Mouse (Mus musculus): Measurements from ENCODE around the gene Nab2. TPM values are rescaled to one million over a fixed set of nuclear protein-coding genes. Genes with fewer than 3 reads are reported as not detected.
A peak's percentile ranks its signal among the peaks of the same experiment; 100 is the strongest.

Nab2 gene
- polyA plus RNA-seq, 1 experiment from 2014 or later: 1.9 TPM

- Histone ChIP-seq H3K9ac (ENCODE audit: low read length) (peak overlapping the region; percentile 66), H3K27ac (ENCODE audit: low read depth, low read length) (peak overlapping the region; percentile 28; the same call in 1 of the 2 replicates), H3K9me3 (replicated peaks; ENCODE audit: control insufficient read depth, low read length) (no peaks in the 10 kb centered on the region), H3K4me2 (ENCODE audit: low read length) (peak overlapping the region; percentile 80), H3K36me3 (ENCODE audit: control insufficient read depth, insufficient read depth, low read length) (no peaks in the 10 kb centered on the region), H3K4me3 (ENCODE audit: low read depth, low read length) (peak overlapping the region; percentile 75), H3K27me3 (replicated peaks; ENCODE audit: control insufficient read depth, insufficient read depth, low read length) (no peaks in the 10 kb centered on the region), H3K4me1 (ENCODE audit: control insufficient read depth, insufficient read depth, low read length) (peaks cover 7% of the 10 kb centered on the region; the same call in 1 of the 2 replicates)
- ATAC-seq: peak; percentile 98
- WGBS: 1% methylated on average over 71 of the region's 71 CpGs
- peak; percentile 100 for DNase-seq (ENCODE audit: low spot score)
Measured at GRCm38 (mm10) chr10:127676691-127677548, 8.6 kb upstream of the Nab2 start.

- H3K4me2 ChIP-seq (ENCODE audit: low read length): peak overlapping the region; percentile 60
- ATAC-seq: no peak
- DNase-seq (ENCODE audit: low spot score): no peak
- H3K9ac ChIP-seq (ENCODE audit: low read length): peak overlapping the region; percentile 50
- WGBS: 46% methylated on average over 5 of the region's 5 CpGs
- no peak overlapping the region for H3K27ac ChIP-seq (ENCODE audit: low read depth, low read length)
- peaks cover 7% of the 10 kb centered on the region; the same call in 1 of the 2 replicates for H3K4me1 ChIP-seq (ENCODE audit: control insufficient read depth, insufficient read depth, low read length)
- H3K4me3 ChIP-seq (ENCODE audit: low read depth, low read length): peak overlapping the region; percentile 39
- H3K36me3 ChIP-seq (ENCODE audit: control insufficient read depth, insufficient read depth, low read length): no peaks in the 10 kb centered on the region
- H3K27me3 ChIP-seq (replicated peaks; ENCODE audit: control insufficient read depth, insufficient read depth, low read length): no peaks in the 10 kb centered on the region
- no peaks in the 10 kb centered on the region for H3K9me3 ChIP-seq (replicated peaks; ENCODE audit: control insufficient read depth, low read length)
Measured at GRCm38 (mm10) chr10:127675859-127676398, 7.6 kb upstream of the Nab2 start.

GRCm38 (mm10) chr10:127674794-127675522, 6.6 kb upstream of the Nab2 start:
- 87% methylated on average over 8 of the region's 8 CpGs for WGBS
- Histone ChIP-seq H3K9me3 (replicated peaks; ENCODE audit: control insufficient read depth, low read length) (no peaks in the 10 kb centered on the region), H3K4me2 (ENCODE audit: low read length) (no peak overlapping the region), H3K4me3 (ENCODE audit: low read depth, low read length) (no peak overlapping the region), H3K9ac (ENCODE audit: low read length) (no peak overlapping the region), H3K4me1 (ENCODE audit: control insufficient read depth, insufficient read depth, low read length) (peaks cover 7% of the 10 kb centered on the region; the same call in 1 of the 2 replicates), H3K27ac (ENCODE audit: low read depth, low read length) (no peak overlapping the region), H3K27me3 (replicated peaks; ENCODE audit: control insufficient read depth, insufficient read depth, low read length) (no peaks in the 10 kb centered on the region), H3K36me3 (ENCODE audit: control insufficient read depth, insufficient read depth, low read length) (no peaks in the 10 kb centered on the region)
- ATAC-seq (no peak), DNase-seq (ENCODE audit: low spot score) (peak; percentile 91)

- 89% methylated on average over 6 of the region's 6 CpGs for WGBS
Measured at GRCm38 (mm10) chr10:127674046-127674655, 5.8 kb upstream of the Nab2 start.

DNA sequence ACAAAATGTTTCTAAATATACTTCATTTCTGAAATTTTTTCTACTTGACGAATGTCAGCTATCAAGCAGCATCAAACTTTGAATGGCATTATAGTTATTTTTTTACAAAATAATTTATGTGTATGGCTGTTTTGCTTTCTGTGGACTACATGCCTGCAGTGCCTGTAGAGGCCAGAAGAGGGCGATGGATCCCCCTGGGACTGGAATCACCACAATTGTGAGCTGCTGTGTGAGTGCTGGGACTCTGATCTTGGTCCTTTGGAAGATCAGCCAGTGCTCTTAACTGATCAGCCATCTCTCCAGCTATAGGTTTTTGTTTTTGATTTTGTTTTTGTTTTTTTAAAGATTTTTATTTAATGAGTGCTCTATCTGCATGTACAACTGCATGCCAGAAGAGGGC, 2.9 kb upstream of the Nab2 start:
- H3K9ac ChIP-seq (ENCODE audit: low read length): no peak overlapping the region
- no peak for DNase-seq (ENCODE audit: low spot score)

More at GRCm38 (mm10) chr10:127674046-127674655, 5.8 kb upstream of the Nab2 start:
- no peak for DNase-seq (ENCODE audit: low spot score)
- Histone ChIP-seq H3K4me3 (ENCODE audit: low read depth, low read length) (no peak overlapping the region), H3K27ac (ENCODE audit: low read depth, low read length) (no peak overlapping the region), H3K4me2 (ENCODE audit: low read length) (no peak overlapping the region), H3K36me3 (ENCODE audit: control insufficient read depth, insufficient read depth, low read length) (no peaks in the 10 kb centered on the region), H3K4me1 (ENCODE audit: control insufficient read depth, insufficient read depth, low read length) (peaks cover 7% of the 10 kb centered on the region; the same call in 1 of the 2 replicates), H3K9me3 (replicated peaks; ENCODE audit: control insufficient read depth, low read length) (no peaks in the 10 kb centered on the region), H3K9ac (ENCODE audit: low read length) (no peak overlapping the region), H3K27me3 (replicated peaks; ENCODE audit: control insufficient read depth, insufficient read depth, low read length) (no peaks in the 10 kb centered on the region)
- ATAC-seq: no peak

DNA sequence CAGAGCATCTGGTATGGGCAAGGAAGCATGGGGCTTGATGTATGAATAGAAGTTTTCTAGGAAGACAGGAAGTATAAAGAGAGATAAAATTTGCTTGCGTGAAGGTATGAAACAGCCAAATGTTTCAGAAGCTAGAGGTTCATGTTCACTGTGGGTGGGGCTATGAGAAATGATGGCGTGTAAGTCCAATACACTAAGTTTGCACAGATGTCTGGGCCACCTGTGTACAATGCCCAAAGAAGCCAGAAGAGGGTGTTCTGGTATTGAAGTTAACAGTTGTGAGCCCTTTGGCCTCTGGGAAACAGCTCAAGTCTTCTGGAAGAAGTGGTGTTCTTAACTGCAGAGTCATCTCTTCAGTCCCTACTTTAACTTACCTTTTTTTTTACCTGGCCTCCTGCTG, 1.8 kb upstream of the Nab2 start:
- DNase-seq (ENCODE audit: low spot score): no peak
- Histone ChIP-seq H3K4me3 (ENCODE audit: low read depth, low read length) (no peak overlapping the region), H3K27ac (ENCODE audit: low read depth, low read length) (no peak overlapping the region), H3K27me3 (replicated peaks; ENCODE audit: control insufficient read depth, insufficient read depth, low read length) (peaks cover 28% of the 10 kb centered on the region), H3K36me3 (ENCODE audit: control insufficient read depth, insufficient read depth, low read length) (no peaks in the 10 kb centered on the region), H3K4me1 (ENCODE audit: control insufficient read depth, insufficient read depth, low read length) (peaks cover 18% of the 10 kb centered on the region), H3K9ac (ENCODE audit: low read length) (no peak overlapping the region), H3K9me3 (replicated peaks; ENCODE audit: control insufficient read depth, low read length) (no peaks in the 10 kb centered on the region), H3K4me2 (ENCODE audit: low read length) (no peak overlapping the region)
- no peak for ATAC-seq
- WGBS: 91% methylated on average over 2 of the region's 2 CpGs

More for the DNA sequence above, 2.9 kb upstream of the Nab2 start:
- WGBS: 28% methylated on average over 2 of the region's 2 CpGs
- no peaks in the 10 kb centered on the region for H3K36me3 ChIP-seq (ENCODE audit: control insufficient read depth, insufficient read depth, low read length)
- no peak overlapping the region for H3K27ac ChIP-seq (ENCODE audit: low read depth, low read length)
- H3K4me1 ChIP-seq (ENCODE audit: control insufficient read depth, insufficient read depth, low read length): peaks cover 16% of the 10 kb centered on the region
- no peak overlapping the region for H3K4me3 ChIP-seq (ENCODE audit: low read depth, low read length)
- no peak for ATAC-seq
- no peak overlapping the region for H3K4me2 ChIP-seq (ENCODE audit: low read length)
- H3K9me3 ChIP-seq (replicated peaks; ENCODE audit: control insufficient read depth, low read length): no peaks in the 10 kb centered on the region
- peaks cover 17% of the 10 kb centered on the region for H3K27me3 ChIP-seq (replicated peaks; ENCODE audit: control insufficient read depth, insufficient read depth, low read length)

GRCm38 (mm10) chr10:127669170-127669569, 802 bp upstream of the Nab2 start:
- DNase-seq (ENCODE audit: low spot score) (peak; percentile 49), ATAC-seq (no peak)
- Histone ChIP-seq H3K9me3 (replicated peaks; ENCODE audit: control insufficient read depth, low read length) (no peaks in the 10 kb centered on the region), H3K27ac (ENCODE audit: low read depth, low read length) (no peak overlapping the region), H3K9ac (ENCODE audit: low read length) (peak overlapping the region; percentile 8; the same call in 1 of the 2 replicates), H3K36me3 (ENCODE audit: control insufficient read depth, insufficient read depth, low read length) (no peaks in the 10 kb centered on the region), H3K4me2 (ENCODE audit: low read length) (peak overlapping the region; percentile 93; the same call in 1 of the 2 replicates), H3K4me3 (ENCODE audit: low read depth, low read length) (no peak overlapping the region; the same call in 1 of the 2 replicates), H3K4me1 (ENCODE audit: control insufficient read depth, insufficient read depth, low read length) (peaks cover 18% of the 10 kb centered on the region), H3K27me3 (replicated peaks; ENCODE audit: control insufficient read depth, insufficient read depth, low read length) (peaks cover 38% of the 10 kb centered on the region)
- WGBS: 28% methylated on average over 7 of the region's 7 CpGs

DNA sequence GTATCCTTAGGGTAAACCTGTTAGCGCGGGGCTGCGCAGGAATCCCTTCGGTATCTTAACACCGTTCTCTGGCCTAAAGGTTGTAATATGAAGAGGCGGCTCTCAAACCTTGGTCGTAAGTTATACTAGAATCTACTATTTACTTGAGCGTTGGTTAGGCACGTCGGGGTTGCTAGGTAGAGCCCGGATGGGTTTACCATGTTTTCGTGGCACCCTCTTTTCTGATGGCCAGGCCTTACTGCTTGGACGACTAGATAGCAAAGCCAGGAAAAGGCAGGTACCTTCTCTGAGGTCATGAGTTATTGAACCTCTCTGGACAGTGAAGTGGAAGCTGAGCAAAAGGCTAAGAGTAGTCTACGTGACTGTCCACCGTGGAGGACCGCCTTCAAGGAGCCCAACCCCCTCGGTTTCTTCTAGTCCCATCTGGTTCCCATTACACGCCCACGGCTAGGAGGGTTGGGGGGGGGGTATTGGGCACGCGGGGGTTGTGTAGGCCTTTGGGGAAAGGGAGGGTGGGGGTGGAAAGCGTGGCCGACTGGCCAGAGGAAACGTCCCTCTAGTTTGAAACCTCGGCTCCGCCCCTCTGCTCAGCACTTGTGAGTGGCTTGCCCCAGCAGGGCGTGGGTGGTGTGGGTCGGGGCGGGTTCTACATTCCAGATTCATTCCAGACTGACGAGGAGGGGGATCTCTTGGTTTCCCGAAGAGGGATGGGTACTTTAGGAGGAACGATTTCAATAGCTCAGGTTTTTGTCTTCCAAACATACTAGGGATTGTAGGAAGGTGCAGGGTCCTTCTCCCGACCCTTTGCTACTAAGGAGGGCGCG, 887 bp downstream of the Nab2 start:
- Histone ChIP-seq H3K27me3 (replicated peaks; ENCODE audit: control insufficient read depth, insufficient read depth, low read length) (peaks cover 55% of the 10 kb centered on the region), H3K36me3 (ENCODE audit: control insufficient read depth, insufficient read depth, low read length) (no peaks in the 10 kb centered on the region), H3K9ac (ENCODE audit: low read length) (peak overlapping the region; percentile 68), H3K27ac (ENCODE audit: low read depth, low read length) (peak overlapping the region; percentile 5; the same call in 1 of the 2 replicates), H3K4me2 (ENCODE audit: low read length) (peak overlapping the region; percentile 93), H3K9me3 (replicated peaks; ENCODE audit: control insufficient read depth, low read length) (no peaks in the 10 kb centered on the region), H3K4me3 (ENCODE audit: low read depth, low read length) (peak overlapping the region; percentile 50), H3K4me1 (ENCODE audit: control insufficient read depth, insufficient read depth, low read length) (peaks cover 18% of the 10 kb centered on the region)
- ATAC-seq: peak; percentile 12; the same call in 1 of the 2 replicates
- peak; percentile 59 for DNase-seq (ENCODE audit: low spot score)
- 5% methylated on average over 35 of the region's 35 CpGs for WGBS

Measured in forebrain, embryonic 14.5 days (tissue).